Mouse (Mus musculus): ENCODE measurements around the gene Krtap4-6. TPM values are rescaled to one million over a fixed set of nuclear protein-coding genes. Genes with fewer than 3 reads are reported as not detected.
"Not testable (repeated sequence)": the region's sequence is repeated elsewhere in the genome, so short reads cannot be mapped to it uniquely, and the experiment has no call there.

Krtap4-6 gene
- total RNA-seq (2012; rRNA removed) = not detected in 2 replicates
- total RNA-seq (2014; rRNA removed) = not detected in 2 replicates
- polyA plus RNA-seq (2012; ENCODE audit: insufficient read length, low read depth) = not detected in 2 replicates

GRCm38 (mm10) chr11:99665860-99666259 lies at the start of gene Krtap4-6:
Krtap4-6 (minus strand) TSS chr11:99665960.
- TF ChIP-seq RAD21 (IDR thresholded peaks at IDR 0.05; ENCODE audit: low read depth, low read length) (no peak), MXI1 (IDR thresholded peaks at IDR 0.05; ENCODE audit: low read depth, low read length) (no peak), ETS1 (conservative IDR thresholded peaks at IDR 0.05; ENCODE audit: low read depth, low read length) (no peak), KAT2A (IDR thresholded peaks at IDR 0.05; ENCODE audit: insufficient replicate concordance, low read length) (no peak), RCOR1 (conservative IDR thresholded peaks at IDR 0.05; ENCODE audit: low read depth, low read length) (no peak), POLR2AphosphoS2 (IDR thresholded peaks at IDR 0.05; ENCODE audit: low read depth, low read length) (no peak), MYC (IDR thresholded peaks at IDR 0.05; ENCODE audit: low read depth, low read length) (no peak), ZC3H11A (IDR thresholded peaks at IDR 0.05; ENCODE audit: low read depth, low read length) (no peak), JUND (conservative IDR thresholded peaks at IDR 0.05; ENCODE audit: low read depth, low read length) (no peak), ZNF384 (IDR thresholded peaks at IDR 0.05; ENCODE audit: low read depth, low read length) (no peak), USF2 (conservative IDR thresholded peaks at IDR 0.05; ENCODE audit: low read depth, low read length) (no peak), NRF1 (IDR thresholded peaks at IDR 0.05; ENCODE audit: low read depth, low read length) (no peak), BHLHE40 (IDR thresholded peaks at IDR 0.05; ENCODE audit: low read depth, low read length) (no peak), TCF12 (IDR thresholded peaks at IDR 0.05; ENCODE audit: low read depth, low read length) (no peak), CTCF (conservative IDR thresholded peaks at IDR 0.05 in 1 of 2, IDR thresholded peaks at IDR 0.05 in 1 of 2; ENCODE audit: low read depth in 2 of 2, low read length in 2 of 2) (no peak), SMC3 (IDR thresholded peaks at IDR 0.05; ENCODE audit: low read depth, low read length) (no peak), TBP (conservative IDR thresholded peaks at IDR 0.05; ENCODE audit: low read depth, low read length) (no peak)
- H3K4me1 ChIP-seq (ENCODE audit: control insufficient read depth in 1 of 2, insufficient read depth in 2 of 2) = no peaks in the 10 kb centered on the region
- H3K27ac ChIP-seq (ENCODE audit: insufficient read depth, low read depth) = no peak within 1 kb of the TSS
- in situ Hi-C loops (cut with MboI; ENCODE audit: low pct_ligation_motif_present, low pct_unique_long_range_greater_than_20kb, low sequenced_read_pairs) (no loop called here), dilution Hi-C loops (cut with MboI; ENCODE audit: extremely low pct_ligation_motif_present, extremely low pct_unique_long_range_greater_than_20kb, low sequenced_read_pairs) (no loop called here)
- H3K9me3 ChIP-seq (replicated peaks; ENCODE audit: low read length) = peaks cover 3% of the 10 kb centered on the region
- peaks cover 72% of the 10 kb centered on the region for H3K27me3 ChIP-seq (replicated peaks)
- no peaks in the 10 kb centered on the region for H3K36me3 ChIP-seq (replicated peaks in 1 of 2; ENCODE audit: control insufficient read depth in 1 of 2, insufficient read depth in 1 of 2, low read length in 1 of 2)
- no peak for DNase-seq (ENCODE audit: extremely low read depth)
- H3K4me3 ChIP-seq (replicated peaks in 1 of 3; ENCODE audit: low read depth in 2 of 3, low read length in 2 of 3, poor library complexity in 1 of 3) = no peak within 1 kb of the TSS
- H3K4me2 ChIP-seq (ENCODE audit: insufficient read depth, low read depth, poor library complexity, severe bottlenecking) = no peak within 1 kb of the TSS
- H3K9ac ChIP-seq (ENCODE audit: insufficient read depth, low read depth) = no peak within 1 kb of the TSS
- no peaks in the 10 kb centered on the region for H3K79me2 ChIP-seq (replicated peaks; ENCODE audit: control insufficient read depth, extremely low read depth, insufficient read depth, poor library complexity, severe bottlenecking)

- no peak for TF ChIP-seq POLR2AphosphoS2 (IDR thresholded peaks at IDR 0.05; ENCODE audit: low read depth, low read length)
- TF ChIP-seq ZMIZ1 (IDR thresholded peaks at IDR 0.05; ENCODE audit: low read depth, low read length) = no peak
- TF ChIP-seq IRF4 (IDR thresholded peaks at IDR 0.05; ENCODE audit: low read depth, low read length) = no peak
- no peak for TF ChIP-seq JUN (IDR thresholded peaks at IDR 0.05; ENCODE audit: insufficient read depth, low read depth, low read length)
- no peak for TF ChIP-seq MYC (IDR thresholded peaks at IDR 0.05; ENCODE audit: low read depth, low read length)
- TF ChIP-seq ZC3H11A (IDR thresholded peaks at IDR 0.05; ENCODE audit: low read depth, low read length) = no peak
- TF ChIP-seq NRF1 (IDR thresholded peaks at IDR 0.05; ENCODE audit: low read depth, low read length) = no peak
- no peak for TF ChIP-seq ZKSCAN1 (IDR thresholded peaks at IDR 0.05; ENCODE audit: borderline replicate concordance, low read depth, low read length)
- no peak for TF ChIP-seq PAX5 (IDR thresholded peaks at IDR 0.05; ENCODE audit: low read length)
- TF ChIP-seq RCOR1 (conservative IDR thresholded peaks at IDR 0.05; ENCODE audit: low read depth, low read length) = no peak
- no peak for TF ChIP-seq UBTF (IDR thresholded peaks at IDR 0.05; ENCODE audit: low read depth, low read length)
- TF ChIP-seq USF1 (IDR thresholded peaks at IDR 0.05; ENCODE audit: low read depth, low read length) = no peak
- Histone ChIP-seq H3K9me3 (replicated peaks; ENCODE audit: low read length) (no peaks in the 10 kb centered on the region), H3K27me3 (replicated peaks) (peaks cover 80% of the 10 kb centered on the region), H3K36me3 (replicated peaks in 1 of 2; ENCODE audit: control insufficient read depth in 1 of 2, insufficient read depth in 1 of 2, low read length in 1 of 2) (no peaks in the 10 kb centered on the region), H3K9ac (ENCODE audit: insufficient read depth, low read depth) (no peak within 1 kb of the TSS), H3K27ac (ENCODE audit: insufficient read depth, low read depth) (no peak within 1 kb of the TSS), H3K79me2 (replicated peaks; ENCODE audit: control insufficient read depth, extremely low read depth, insufficient read depth, poor library complexity, severe bottlenecking) (no peaks in the 10 kb centered on the region), H3K4me3 (replicated peaks in 1 of 3; ENCODE audit: low read depth in 2 of 3, low read length in 2 of 3, poor library complexity in 1 of 3) (no peak within 1 kb of the TSS), H3K4me2 (ENCODE audit: insufficient read depth, low read depth, poor library complexity, severe bottlenecking) (no peak within 1 kb of the TSS), H3K4me1 (ENCODE audit: control insufficient read depth in 1 of 2, insufficient read depth in 2 of 2) (no peaks in the 10 kb centered on the region)
- DNase-seq (ENCODE audit: extremely low read depth) = no peak
- dilution Hi-C loops (cut with MboI; ENCODE audit: extremely low pct_ligation_motif_present, extremely low pct_unique_long_range_greater_than_20kb, low sequenced_read_pairs) (no loop called here), in situ Hi-C loops (cut with MboI; ENCODE audit: low pct_ligation_motif_present, low pct_unique_long_range_greater_than_20kb, low sequenced_read_pairs) (no loop called here)
These were observed 24.7 kb upstream of the Krtap4-6 start, which contains the start of gene Gm14190 for GRCm38 (mm10) chr11:99690463-99690862. Gm14190 (minus strand) TSS chr11:99690740.

GRCm38 (mm10) chr11:99685235-99685634 lies 19.5 kb upstream of the Krtap4-6 start:
- peaks cover 87% of the 10 kb centered on the region for H3K27me3 ChIP-seq (replicated peaks)
- H3K9me3 ChIP-seq (replicated peaks; ENCODE audit: low read length); H3K4me1 ChIP-seq (ENCODE audit: control insufficient read depth in 1 of 2, insufficient read depth in 2 of 2); dilution Hi-C loops (cut with MboI; ENCODE audit: extremely low pct_ligation_motif_present, extremely low pct_unique_long_range_greater_than_20kb, low sequenced_read_pairs); H3K4me3 ChIP-seq (replicated peaks in 1 of 3; ENCODE audit: low read depth in 2 of 3, low read length in 2 of 3, poor library complexity in 1 of 3); H3K79me2 ChIP-seq (replicated peaks; ENCODE audit: control insufficient read depth, extremely low read depth, insufficient read depth, poor library complexity, severe bottlenecking); H3K4me2 ChIP-seq (ENCODE audit: insufficient read depth, low read depth, poor library complexity, severe bottlenecking); in situ Hi-C loops (cut with MboI; ENCODE audit: low pct_ligation_motif_present, low pct_unique_long_range_greater_than_20kb, low sequenced_read_pairs); DNase-seq (ENCODE audit: extremely low read depth); H3K36me3 ChIP-seq (replicated peaks in 1 of 2; ENCODE audit: control insufficient read depth in 1 of 2, insufficient read depth in 1 of 2, low read length in 1 of 2); H3K9ac ChIP-seq (ENCODE audit: insufficient read depth, low read depth); H3K27ac ChIP-seq (ENCODE audit: insufficient read depth, low read depth): not testable (repeated sequence)

All from CH12.LX (cell line).